Mouse (Mus musculus) Muller cell, postnatal 12 days (primary cell): ENCODE measurements at regions not wholly inside any gene's neighbourhood (a gene's known extent, or its start where the extent isn't known, plus 50 kb on each side); places are given as distances from the start of the nearest gene placed in this dataset.

Experiments used
- DNase-seq: peaks from one replicate; pipeline ENCODE4 v3.0.0-alpha.2; 2015; ENCODE audit errors: inconsistent ontology term

DNA sequence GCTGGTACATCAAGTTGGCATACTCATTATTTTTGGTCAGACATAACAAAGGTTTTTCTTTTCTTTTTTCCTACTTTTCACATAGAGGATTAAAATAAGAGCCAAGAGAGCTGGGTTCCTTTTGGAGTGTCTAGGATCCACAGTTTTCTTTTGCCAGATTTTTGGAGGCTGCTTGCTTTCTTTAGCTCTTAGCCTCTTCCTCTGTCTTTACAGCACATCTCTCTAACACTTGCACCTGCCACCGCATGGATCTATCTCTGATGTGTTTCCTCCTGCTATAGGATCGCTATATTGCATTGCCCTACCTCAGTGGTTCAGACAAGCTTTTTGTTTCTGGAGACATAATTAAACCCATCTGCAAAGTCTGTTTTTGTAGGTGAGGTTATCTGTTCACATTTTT is 339.9 kb downstream of the Rpl10l start:
- DNase-seq: no peak

GRCm38 (mm10) chr12:65942166-65942565 is 342.0 kb downstream of the Rpl10l start:
- no peak for DNase-seq

DNA sequence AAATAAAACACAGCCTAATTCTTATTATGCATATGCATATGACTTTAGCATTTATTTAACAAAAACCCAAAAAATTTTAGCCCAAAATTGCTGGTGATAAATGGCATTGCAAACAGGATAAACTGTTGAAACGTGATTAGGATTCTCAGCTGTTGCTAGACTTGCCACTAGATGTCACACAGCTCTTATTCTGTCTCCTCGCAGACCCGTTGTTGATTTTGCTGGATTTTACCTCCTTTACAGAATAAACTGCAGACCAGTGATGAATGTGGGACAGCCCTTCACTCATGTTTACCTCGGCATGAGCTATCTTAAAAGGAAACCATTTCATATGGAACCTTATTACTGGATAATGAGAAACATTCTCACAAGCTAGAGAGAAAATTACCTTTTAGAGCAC is 352.4 kb downstream of the Rpl10l start:
- peak; percentile 19 for DNase-seq

GRCm38 (mm10) chr12:65929718-65930377 is 354.4 kb downstream of the Rpl10l start:
- DNase-seq: no peak
